Mouse (Mus musculus): ENCODE measurements around the gene B4galnt1. TPM values are rescaled to one million over a fixed set of nuclear protein-coding genes. Genes with fewer than 3 reads are reported as not detected.
A peak's percentile ranks its signal among the peaks of the same experiment; 100 is the strongest.
"Not testable (repeated sequence)": the region's sequence is repeated elsewhere in the genome, so short reads cannot be mapped to it uniquely, and the experiment has no call there.

The B4galnt1 gene
- polyA plus RNA-seq, 1 experiment from 2014 or later: 21.6 TPM

- Histone ChIP-seq H3K9ac (ENCODE audit: low read depth, low read length) (peak overlapping the region; percentile 67), H3K4me1 (replicated peaks; ENCODE audit: control insufficient read depth, insufficient read depth, low read length) (peaks cover 55% of the 10 kb centered on the region), H3K36me3 (ENCODE audit: control insufficient read depth, insufficient read depth, low read length) (peaks cover 8% of the 10 kb centered on the region), H3K27me3 (replicated peaks; ENCODE audit: control insufficient read depth, insufficient read depth, low read length) (no peaks in the 10 kb centered on the region), H3K4me3 (ENCODE audit: low read depth, low read length) (peak overlapping the region; percentile 66), H3K27ac (ENCODE audit: low read depth, low read length) (peak overlapping the region; percentile 86), H3K9me3 (ENCODE audit: control insufficient read depth, low read length) (no peaks in the 10 kb centered on the region), H3K4me2 (peak overlapping the region; percentile 92)
- ATAC-seq (replicated peaks; ENCODE audit: low FRiP score) (peak; percentile 49), DNase-seq (ENCODE audit: low spot score) (no peak)
- 30% methylated on average over 14 of the region's 14 CpGs for WGBS
Observed at GRCm38 (mm10) chr10:127190398-127191190, 25.6 kb downstream of the B4galnt1 start.

- peak overlapping the region; percentile 66 for H3K4me3 ChIP-seq (ENCODE audit: low read depth, low read length)
- peak overlapping the region; percentile 86 for H3K27ac ChIP-seq (ENCODE audit: low read depth, low read length)
- peak overlapping the region; percentile 92 for H3K4me2 ChIP-seq
- peak overlapping the region; percentile 38; the same call in 1 of the 2 replicates for H3K9ac ChIP-seq (ENCODE audit: low read depth, low read length)
- H3K9me3 ChIP-seq (ENCODE audit: control insufficient read depth, low read length): no peaks in the 10 kb centered on the region
- no peaks in the 10 kb centered on the region for H3K27me3 ChIP-seq (replicated peaks; ENCODE audit: control insufficient read depth, insufficient read depth, low read length)
- H3K36me3 ChIP-seq (ENCODE audit: control insufficient read depth, insufficient read depth, low read length): peaks cover 8% of the 10 kb centered on the region
- DNase-seq (ENCODE audit: low spot score) (no peak), ATAC-seq (replicated peaks; ENCODE audit: low FRiP score) (no peak)
- peaks cover 56% of the 10 kb centered on the region for H3K4me1 ChIP-seq (replicated peaks; ENCODE audit: control insufficient read depth, insufficient read depth, low read length)
- WGBS: 59% methylated on average over 19 of the region's 19 CpGs
Observed at GRCm38 (mm10) chr10:127191191-127192056, 26.4 kb downstream of the B4galnt1 start.

- not testable (repeated sequence) for DNase-seq (ENCODE audit: low spot score); H3K9me3 ChIP-seq (ENCODE audit: control insufficient read depth, low read length); H3K9ac ChIP-seq (ENCODE audit: low read depth, low read length); H3K4me3 ChIP-seq (ENCODE audit: low read depth, low read length); ATAC-seq (replicated peaks; ENCODE audit: low FRiP score); H3K27me3 ChIP-seq (replicated peaks; ENCODE audit: control insufficient read depth, insufficient read depth, low read length); H3K36me3 ChIP-seq (ENCODE audit: control insufficient read depth, insufficient read depth, low read length)
- Histone ChIP-seq H3K4me2 (peak overlapping the region; percentile 92), H3K4me1 (replicated peaks; ENCODE audit: control insufficient read depth, insufficient read depth, low read length) (peaks cover 58% of the 10 kb centered on the region), H3K27ac (ENCODE audit: low read depth, low read length) (peak overlapping the region; percentile 86)
- 73% methylated on average over 1 of the region's 1 CpGs for WGBS
Observed at GRCm38 (mm10) chr10:127192057-127192328, 27.0 kb downstream of the B4galnt1 start.

- Histone ChIP-seq H3K27ac (ENCODE audit: low read depth, low read length) (peak overlapping the region; percentile 72), H3K4me2 (peak overlapping the region; percentile 41), H3K9ac (ENCODE audit: low read depth, low read length) (peak overlapping the region; percentile 26; the same call in 1 of the 2 replicates), H3K27me3 (replicated peaks; ENCODE audit: control insufficient read depth, insufficient read depth, low read length) (no peaks in the 10 kb centered on the region), H3K36me3 (ENCODE audit: control insufficient read depth, insufficient read depth, low read length) (peaks cover 2% of the 10 kb centered on the region; the same call in 1 of the 2 replicates), H3K9me3 (ENCODE audit: control insufficient read depth, low read length) (no peaks in the 10 kb centered on the region), H3K4me3 (ENCODE audit: low read depth, low read length) (no peak overlapping the region), H3K4me1 (replicated peaks; ENCODE audit: control insufficient read depth, insufficient read depth, low read length) (peaks cover 54% of the 10 kb centered on the region)
- no peak for ATAC-seq (replicated peaks; ENCODE audit: low FRiP score)
- no peak for DNase-seq (ENCODE audit: low spot score)
- 84% methylated on average over 9 of the region's 9 CpGs for WGBS
Observed at GRCm38 (mm10) chr10:127193011-127193410, 28.0 kb downstream of the B4galnt1 start.

GRCm38 (mm10) chr10:127194428-127195327, 29.7 kb downstream of the B4galnt1 start:
- Histone ChIP-seq H3K36me3 (ENCODE audit: control insufficient read depth, insufficient read depth, low read length) (peaks cover 8% of the 10 kb centered on the region), H3K9me3 (ENCODE audit: control insufficient read depth, low read length) (no peaks in the 10 kb centered on the region), H3K4me2 (peak overlapping the region; percentile 93), H3K4me3 (ENCODE audit: low read depth, low read length) (peak overlapping the region; percentile 91), H3K9ac (ENCODE audit: low read depth, low read length) (peak overlapping the region; percentile 95), H3K27me3 (replicated peaks; ENCODE audit: control insufficient read depth, insufficient read depth, low read length) (no peaks in the 10 kb centered on the region), H3K27ac (ENCODE audit: low read depth, low read length) (peak overlapping the region; percentile 91), H3K4me1 (replicated peaks; ENCODE audit: control insufficient read depth, insufficient read depth, low read length) (peaks cover 50% of the 10 kb centered on the region)
- ATAC-seq (replicated peaks; ENCODE audit: low FRiP score) (peak; percentile 29), DNase-seq (ENCODE audit: low spot score) (no peak)
- WGBS: 10% methylated on average over 22 of the region's 22 CpGs

GRCm38 (mm10) chr10:127195328-127196129, 30.5 kb downstream of the B4galnt1 start, which contains the start of gene Dtx3:
Gene Dtx3 (minus strand): TSS chr10:127195728.
- no peaks in the 10 kb centered on the region for H3K9me3 ChIP-seq (ENCODE audit: control insufficient read depth, low read length)
- peak within 1 kb of the TSS; percentile 95 for H3K9ac ChIP-seq (ENCODE audit: low read depth, low read length)
- ATAC-seq (replicated peaks; ENCODE audit: low FRiP score) (peak; percentile 35), DNase-seq (ENCODE audit: low spot score) (no peak)
- H3K27ac ChIP-seq (ENCODE audit: low read depth, low read length): peak within 1 kb of the TSS; percentile 91
- peak within 1 kb of the TSS; percentile 91 for H3K4me3 ChIP-seq (ENCODE audit: low read depth, low read length)
- peaks cover 15% of the 10 kb centered on the region for H3K36me3 ChIP-seq (ENCODE audit: control insufficient read depth, insufficient read depth, low read length)
- H3K4me1 ChIP-seq (replicated peaks; ENCODE audit: control insufficient read depth, insufficient read depth, low read length): peaks cover 45% of the 10 kb centered on the region
- WGBS: under 1% methylated on average over 42 of the region's 47 CpGs
- no peaks in the 10 kb centered on the region for H3K27me3 ChIP-seq (replicated peaks; ENCODE audit: control insufficient read depth, insufficient read depth, low read length)
- peak within 1 kb of the TSS; percentile 93 for H3K4me2 ChIP-seq

GRCm38 (mm10) chr10:127196392-127196791, 31.4 kb downstream of the B4galnt1 start:
- H3K36me3 ChIP-seq (ENCODE audit: control insufficient read depth, insufficient read depth, low read length): peaks cover 15% of the 10 kb centered on the region
- H3K27me3 ChIP-seq (replicated peaks; ENCODE audit: control insufficient read depth, insufficient read depth, low read length): no peaks in the 10 kb centered on the region
- WGBS: 50% methylated on average over 5 of the region's 5 CpGs
- peak overlapping the region; percentile 91 for H3K27ac ChIP-seq (ENCODE audit: low read depth, low read length)
- ATAC-seq (replicated peaks; ENCODE audit: low FRiP score) (no peak), DNase-seq (ENCODE audit: low spot score) (no peak)
- H3K9ac ChIP-seq (ENCODE audit: low read depth, low read length): peak overlapping the region; percentile 95
- H3K4me3 ChIP-seq (ENCODE audit: low read depth, low read length): peak overlapping the region; percentile 91
- no peaks in the 10 kb centered on the region for H3K9me3 ChIP-seq (ENCODE audit: control insufficient read depth, low read length)
- peaks cover 36% of the 10 kb centered on the region for H3K4me1 ChIP-seq (replicated peaks; ENCODE audit: control insufficient read depth, insufficient read depth, low read length)
- peak overlapping the region; percentile 93 for H3K4me2 ChIP-seq
